Mouse (Mus musculus) B cell, adult 2 months (primary cell): ENCODE measurements around the gene Kcnb1.

Experiments
- DNase-seq, 2 experiments: peaks; one replicate each; pipeline ENCODE4 v3.0.0; 2022

The Kcnb1 gene

GRCm38 (mm10) chr2:167162516-167163021 is 27.4 kb downstream of the Kcnb1 start:
- DNase-seq: no peak

- no peak for DNase-seq
Observed at GRCm38 (mm10) chr2:167159721-167160120, 30.2 kb downstream of the Kcnb1 start.

DNA sequence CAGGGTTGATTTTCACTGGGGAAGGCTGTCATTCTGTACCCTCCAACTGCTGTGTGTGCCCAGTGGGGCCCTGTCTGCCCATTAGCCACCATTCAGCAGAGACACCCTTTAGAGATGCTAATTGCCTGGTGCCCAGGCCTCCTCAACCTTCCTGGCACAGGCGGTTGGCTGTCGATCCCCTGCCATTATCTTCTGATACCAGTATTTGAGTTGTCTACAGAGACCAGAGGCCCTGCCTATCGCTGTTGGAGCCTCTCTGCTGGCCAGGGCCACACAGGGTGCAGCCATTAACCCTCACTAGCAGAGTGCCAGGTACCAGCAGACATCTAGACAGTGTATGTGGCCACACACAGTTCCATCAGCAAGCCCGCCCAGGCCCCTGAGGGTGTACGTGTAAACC is 31.2 kb downstream of the Kcnb1 start:
- no peak for DNase-seq

DNA sequence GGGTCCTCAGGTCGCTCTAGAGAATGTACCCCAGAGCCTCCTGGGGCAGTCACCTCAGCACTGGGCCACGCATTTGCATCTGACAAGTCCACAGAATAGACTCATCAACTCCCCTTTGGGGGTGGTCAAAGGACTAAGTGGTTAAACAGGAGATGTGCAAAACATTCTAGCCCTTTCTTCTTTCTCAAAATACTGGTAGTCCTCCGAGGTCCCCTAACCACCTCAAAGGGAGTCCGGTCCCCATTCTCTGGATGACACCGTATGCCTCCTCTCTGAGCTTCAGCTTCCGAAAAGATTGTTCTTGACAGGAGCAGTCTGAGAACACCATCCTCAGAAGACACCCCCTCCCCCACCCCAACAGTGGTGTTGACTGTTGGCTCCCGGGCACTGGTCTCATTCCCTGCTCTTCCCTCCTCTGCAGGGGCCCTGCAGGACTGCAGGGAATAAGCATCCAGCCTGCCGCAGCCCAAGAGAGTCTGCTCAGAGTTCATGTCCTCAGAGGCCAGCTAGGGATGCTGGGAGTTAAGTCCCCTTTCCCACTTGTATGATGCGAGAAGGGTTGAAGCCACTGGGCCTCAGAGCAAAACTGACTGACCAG is 33.7 kb downstream of the Kcnb1 start:
- DNase-seq: no peak

DNA sequence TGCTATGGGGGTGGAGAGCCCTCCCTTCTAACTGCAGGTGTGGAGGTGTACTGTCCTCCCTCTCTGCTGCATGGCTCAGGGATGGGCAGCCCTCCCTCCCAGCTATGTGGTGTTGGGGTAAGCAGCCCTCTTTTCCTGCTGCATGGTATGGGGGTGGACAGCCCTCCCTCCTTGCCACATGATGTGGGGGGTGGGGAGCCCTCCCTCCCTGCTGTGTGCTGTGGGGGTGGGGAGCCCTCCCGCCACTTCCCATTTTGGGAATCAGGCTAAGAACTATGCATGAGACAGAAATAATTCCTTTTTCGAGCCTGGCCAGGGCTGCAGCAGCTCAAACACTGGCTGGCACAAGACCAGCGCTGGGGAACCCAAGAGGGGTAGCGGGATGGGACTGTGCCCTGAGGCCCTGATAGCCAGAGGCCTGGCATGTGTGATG is 34.4 kb downstream of the Kcnb1 start:
- DNase-seq: no peak

DNA sequence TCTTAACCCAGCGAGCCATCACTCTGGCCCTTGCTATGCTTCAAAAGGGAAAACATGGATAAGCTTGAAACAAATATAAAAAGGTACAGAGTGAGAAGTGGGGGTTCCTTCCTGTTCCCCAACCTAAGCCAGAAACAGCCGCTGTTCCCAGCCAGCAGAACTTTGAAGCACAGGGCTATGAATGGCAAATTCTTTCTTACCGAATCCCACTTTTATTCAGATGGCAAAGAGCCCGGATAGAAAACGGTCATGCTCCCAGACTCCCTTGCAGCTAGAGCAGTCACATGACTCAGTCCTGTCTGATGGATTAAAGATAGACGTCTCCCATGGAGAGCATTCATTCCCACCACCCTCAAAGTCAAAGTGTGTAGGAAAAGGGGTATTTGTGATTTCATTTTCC is 39.1 kb downstream of the Kcnb1 start:
- DNase-seq: no peak

- DNase-seq: no peak
Observed at GRCm38 (mm10) chr2:167150135-167150534, 39.8 kb downstream of the Kcnb1 start.

- no peak for DNase-seq
Observed at GRCm38 (mm10) chr2:167149035-167149434, 40.9 kb downstream of the Kcnb1 start.

- DNase-seq: no peak
Observed at GRCm38 (mm10) chr2:167147708-167148107, 42.2 kb downstream of the Kcnb1 start.

- DNase-seq: peak; percentile 74 to 78
Observed at GRCm38 (mm10) chr2:167145904-167146303, 44.1 kb downstream of the Kcnb1 start.

DNA sequence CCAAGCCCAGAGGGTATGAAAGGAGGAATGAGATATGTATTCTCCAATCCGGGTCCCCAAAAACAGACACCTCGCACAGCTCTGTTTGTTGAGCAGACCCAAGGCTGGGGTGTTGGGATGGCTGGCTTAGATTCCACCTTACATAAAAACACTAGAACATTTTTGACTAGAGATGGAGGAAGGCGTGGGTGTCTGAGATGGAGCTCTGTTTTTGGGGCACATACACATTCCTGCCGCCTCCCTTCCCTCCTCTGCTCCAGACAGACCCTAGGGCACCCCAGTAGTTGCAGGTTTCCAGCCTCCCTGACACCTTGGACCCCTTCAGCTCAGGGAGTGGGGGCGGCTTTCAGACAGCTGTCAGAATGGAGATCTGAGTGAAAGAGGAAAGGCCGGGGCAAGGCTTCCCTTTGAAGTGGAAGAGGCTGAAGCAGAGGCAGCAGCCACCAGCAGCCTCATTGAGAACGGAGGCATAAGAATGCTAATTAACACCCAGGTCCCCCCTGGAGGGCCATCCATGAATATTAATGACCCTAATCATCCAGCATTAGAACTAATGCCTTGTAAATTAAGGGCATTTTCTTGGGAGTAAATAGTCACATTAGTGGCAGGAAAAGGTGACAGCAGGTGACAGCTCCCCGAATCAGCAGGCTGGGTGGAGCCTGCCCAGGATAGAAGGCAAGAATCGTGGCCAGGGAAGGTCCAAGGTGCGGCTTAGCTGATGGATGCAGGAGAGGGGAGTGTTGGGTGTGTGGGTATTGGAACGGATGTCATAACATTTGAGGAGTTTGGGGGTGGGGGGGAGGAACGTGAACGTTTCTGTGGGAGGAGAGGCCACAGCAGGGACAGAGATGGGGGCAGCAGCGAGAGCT is 45.3 kb downstream of the Kcnb1 start:
- no peak for DNase-seq

DNA sequence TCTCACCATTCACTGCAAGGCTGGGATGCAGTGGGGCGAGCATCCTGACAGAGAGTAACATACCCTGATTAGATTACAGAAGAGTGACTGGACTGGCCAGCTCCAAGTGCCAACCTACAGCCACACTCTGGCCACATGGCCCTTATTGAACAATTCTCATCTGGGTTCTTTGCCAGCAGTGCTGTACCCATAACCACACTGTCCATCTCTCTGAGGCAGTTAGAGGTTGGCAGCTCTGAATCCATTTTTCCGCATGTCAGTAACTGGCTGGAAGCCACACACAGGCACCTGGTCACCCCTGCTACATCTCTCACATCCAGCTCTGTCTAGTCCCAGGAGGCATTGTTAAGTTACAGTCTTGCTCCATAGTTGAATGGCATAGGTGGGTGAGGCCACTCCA is 46.0 kb downstream of the Kcnb1 start:
- DNase-seq: no peak

- DNase-seq: no peak
Observed at GRCm38 (mm10) chr2:167142282-167142681, 47.7 kb downstream of the Kcnb1 start.

DNA sequence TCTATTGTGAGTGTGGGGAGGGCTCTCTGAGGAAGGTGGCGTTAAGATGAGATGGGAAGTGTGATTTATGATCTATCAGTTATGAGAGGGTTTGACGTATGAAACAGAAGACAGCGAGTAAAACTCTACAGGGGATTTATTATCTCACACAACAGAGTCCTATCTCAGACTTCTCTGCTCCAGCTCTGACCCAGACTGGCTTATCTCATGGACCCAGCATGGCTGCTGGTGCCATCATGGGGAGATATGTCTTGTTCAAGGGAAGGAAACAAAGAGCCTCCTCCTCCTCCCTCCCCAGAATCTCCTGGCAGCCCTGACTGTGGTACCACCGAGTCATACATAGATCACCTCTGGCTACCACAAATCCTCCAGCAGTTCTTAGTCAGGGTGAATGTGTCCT is 48.1 kb downstream of the Kcnb1 start:
- no peak for DNase-seq

GRCm38 (mm10) chr2:167139801-167140269 is 50.1 kb downstream of the Kcnb1 start:
- peak; percentile 47 for DNase-seq

DNA sequence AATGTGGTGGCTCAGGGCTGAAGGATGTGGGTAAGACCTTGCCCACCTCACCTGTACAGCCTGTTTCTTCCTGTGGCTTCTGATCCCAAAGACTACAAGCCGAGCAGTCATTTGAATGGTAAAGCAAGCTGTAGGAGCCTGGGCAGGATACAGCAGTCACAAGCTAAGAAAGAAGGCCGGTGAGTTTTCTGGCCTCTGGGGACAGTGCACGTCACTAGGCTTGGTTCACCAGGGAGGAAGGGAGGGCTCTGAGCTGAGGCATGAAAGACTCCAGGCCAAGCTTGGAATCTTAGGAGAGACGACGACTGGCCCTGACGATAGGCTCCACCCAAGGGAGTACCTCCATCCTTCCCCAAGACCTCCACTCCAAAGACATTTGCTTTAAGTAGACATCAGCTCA is 51.3 kb downstream of the Kcnb1 start:
- peak; percentile 41 to 48 for DNase-seq

DNA sequence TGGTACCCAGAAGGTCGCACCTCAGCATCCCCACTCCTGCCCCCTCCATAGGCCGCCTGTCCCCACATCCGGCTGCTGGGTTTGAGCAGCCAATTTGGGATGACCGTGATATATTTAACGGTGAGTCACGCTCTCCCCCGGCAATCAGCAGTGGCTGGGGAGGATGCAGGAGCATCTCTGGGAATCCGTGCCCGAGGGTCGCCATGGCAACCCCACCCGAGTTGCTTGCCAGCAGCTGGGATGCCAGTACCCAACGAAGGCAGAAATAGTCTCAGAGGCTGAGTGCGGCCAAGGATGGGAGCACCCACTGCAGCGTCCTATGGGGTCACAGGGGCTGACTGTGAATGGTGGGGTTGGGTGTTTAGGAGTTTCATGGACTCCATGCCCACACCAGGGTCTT is 53.0 kb downstream of the Kcnb1 start:
- no peak for DNase-seq

DNA sequence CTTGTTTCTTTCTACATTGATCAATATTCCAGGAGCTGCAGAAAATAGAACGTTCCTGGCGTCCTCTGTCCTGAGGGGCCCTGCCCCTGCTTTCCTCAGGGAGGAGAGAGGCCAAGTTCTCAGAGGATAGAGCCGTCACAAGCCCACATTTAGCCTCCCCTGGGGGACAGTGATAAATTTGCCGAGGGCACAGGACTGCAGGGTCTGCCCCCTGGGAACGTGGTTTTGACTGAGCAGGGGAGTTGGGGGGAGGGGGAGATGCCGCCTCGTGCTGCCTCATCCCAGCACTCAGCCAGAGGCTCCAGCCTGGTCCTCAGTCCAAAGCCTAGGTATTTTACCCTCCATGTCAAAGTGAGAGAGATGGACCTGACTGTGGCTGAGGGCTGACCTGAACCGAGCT is 57.9 kb downstream of the Kcnb1 start:
- no peak for DNase-seq

DNA sequence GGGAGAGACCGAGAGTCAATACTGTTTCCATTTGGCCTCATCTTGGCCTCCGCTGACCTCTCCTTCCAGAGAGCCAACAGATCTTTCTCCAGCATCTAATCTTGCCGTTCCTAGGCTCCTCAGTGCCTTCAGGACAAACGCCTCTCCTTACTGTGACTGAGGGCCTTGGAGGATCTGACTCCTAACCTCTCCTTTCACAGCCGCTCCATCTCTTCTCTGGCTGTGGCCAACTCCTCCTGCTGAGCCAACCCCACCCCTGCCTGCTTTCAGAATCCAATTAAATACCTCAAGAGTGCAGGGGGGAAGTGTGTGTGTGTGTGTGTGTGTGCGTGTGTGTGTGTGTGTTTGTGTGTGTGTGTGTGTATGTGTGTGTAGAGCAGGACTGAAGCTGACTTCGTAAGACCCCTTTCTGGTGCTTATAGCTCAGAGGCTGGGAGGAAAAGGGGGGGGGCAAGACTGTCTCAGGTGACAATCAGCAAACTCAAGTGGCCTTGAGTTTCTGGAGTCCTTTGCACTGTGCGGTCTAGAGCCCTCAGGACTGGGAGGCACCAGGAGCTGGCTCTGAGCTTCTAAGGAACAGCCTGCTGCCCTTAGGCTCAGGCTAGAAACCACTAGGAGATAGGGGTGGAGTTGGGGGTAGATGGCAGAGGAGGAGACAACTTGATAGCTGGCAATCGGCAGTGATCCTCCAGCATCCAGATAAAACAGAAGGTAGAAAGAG is 59.7 kb downstream of the Kcnb1 start:
- no peak for DNase-seq

DNA sequence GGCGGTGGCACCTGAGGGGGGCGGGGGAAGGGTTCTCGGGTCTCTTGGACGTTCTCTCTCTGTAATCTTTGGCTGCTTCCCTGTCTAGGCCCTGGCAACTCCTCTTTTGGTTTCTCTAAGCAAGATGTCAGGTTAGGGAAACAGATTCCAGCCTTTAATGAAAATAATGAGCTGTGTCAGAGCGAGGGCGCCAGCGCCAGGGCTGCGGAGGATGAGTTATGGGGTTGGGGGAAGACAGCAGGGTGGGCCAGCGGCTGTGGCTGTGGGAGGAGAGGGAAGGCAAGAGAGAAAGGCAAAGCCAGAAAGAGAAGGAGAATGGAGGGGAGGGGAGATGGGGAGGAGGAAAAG is 60.4 kb downstream of the Kcnb1 start:
- DNase-seq: no peak

DNA sequence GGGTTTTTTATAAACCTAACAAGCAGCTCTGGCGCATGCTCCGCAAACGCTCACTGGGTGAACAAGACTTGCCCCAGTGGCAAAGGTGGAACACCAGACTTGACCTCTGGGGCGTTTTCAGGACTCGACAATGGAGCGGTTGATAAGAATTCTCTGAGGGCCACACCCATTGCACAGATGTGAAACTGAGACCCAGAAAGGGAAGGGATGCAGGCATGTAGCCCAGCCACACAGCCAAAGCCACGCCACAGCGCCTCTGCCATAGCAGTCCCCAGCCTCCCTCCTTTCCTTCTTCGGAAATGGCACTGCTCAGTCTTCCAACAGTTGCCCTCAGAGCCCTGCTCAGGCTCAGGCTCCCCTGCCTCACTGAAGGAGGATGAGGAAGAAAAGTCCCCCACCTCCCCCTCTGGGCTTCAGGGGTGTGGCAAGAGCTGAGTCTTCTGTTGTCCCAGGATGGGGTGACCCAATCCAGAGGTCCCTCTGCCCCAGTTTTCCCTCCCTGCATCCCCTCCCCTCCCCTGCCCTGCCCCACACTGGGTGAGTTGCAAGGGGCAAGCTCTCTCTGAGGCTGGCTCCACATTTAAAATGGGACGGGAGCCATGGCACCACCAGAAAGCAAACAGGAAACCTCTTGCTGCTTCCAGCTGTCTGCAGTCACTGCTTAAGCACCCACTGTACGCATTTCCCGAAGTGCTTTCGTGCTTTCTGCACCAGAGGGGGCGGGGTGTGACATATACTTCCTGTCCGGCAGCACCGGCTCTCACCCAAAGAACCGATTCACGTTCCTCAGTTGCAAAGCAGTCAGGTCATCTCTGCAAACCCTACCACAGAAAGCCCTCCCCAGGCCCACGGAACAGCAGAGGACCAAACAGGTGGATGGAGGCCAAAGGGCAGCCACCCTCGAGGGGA is 61.0 kb downstream of the Kcnb1 start:
- peak; percentile 64 to 67 for DNase-seq

- DNase-seq: no peak
Observed at GRCm38 (mm10) chr2:167127404-167127803, 62.6 kb downstream of the Kcnb1 start.

DNA sequence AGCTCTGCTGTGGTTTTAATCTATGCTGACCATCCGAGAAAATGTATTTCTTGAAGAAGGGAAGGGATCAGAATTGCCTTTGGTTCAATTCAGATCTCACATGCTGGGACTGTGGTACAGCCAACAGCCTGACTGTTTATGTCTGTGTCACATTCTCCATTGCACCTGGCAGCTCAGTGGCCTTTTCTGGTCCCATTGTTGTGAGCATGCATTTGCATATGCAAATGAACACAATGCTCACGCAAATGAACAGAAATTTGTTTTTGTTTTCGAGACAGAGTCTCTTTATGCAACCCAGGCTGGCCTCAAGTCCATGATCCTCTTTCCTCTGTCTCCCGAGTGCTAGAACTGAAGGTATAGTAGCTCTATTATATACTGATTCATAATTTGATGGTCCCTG is 64.2 kb downstream of the Kcnb1 start:
- no peak for DNase-seq
